Mouse (Mus musculus): ENCODE measurements at regions not wholly inside any gene's neighbourhood (a gene's known extent, or its start where the extent isn't known, plus 50 kb on each side); places are given as distances from the start of the nearest gene placed in this dataset.

- DNase-seq, result no peak
These were observed 376.8 kb downstream of the Otol1 start for GRCm38 (mm10) chr3:70384235-70384634.

GRCm38 (mm10) chr3:70385961-70386360 lies 378.5 kb downstream of the Otol1 start:
- no peak for DNase-seq

DNA sequence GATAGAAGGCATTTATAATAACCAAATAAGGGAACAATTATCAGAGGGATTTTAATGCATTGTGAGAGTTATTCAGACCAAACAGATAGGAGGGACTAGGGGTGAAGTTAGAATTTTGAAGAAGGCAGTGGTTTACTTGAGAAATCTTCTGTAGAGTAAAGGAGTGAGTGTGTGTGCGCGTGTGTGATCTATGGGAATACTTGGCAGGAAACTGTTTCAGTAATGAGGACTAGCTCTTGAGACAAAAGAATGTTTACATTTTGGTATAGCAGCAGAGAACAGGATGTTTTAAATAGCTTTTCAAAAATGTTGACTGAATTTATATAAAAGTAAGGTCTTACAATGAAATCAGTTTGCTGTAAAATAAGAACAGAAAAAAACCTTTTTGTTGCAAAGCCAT lies 393.8 kb downstream of the Otol1 start:
- DNase-seq, result no peak

GRCm38 (mm10) chr3:70406571-70406970 lies 399.2 kb downstream of the Otol1 start:
- DNase-seq, result peak; percentile 3

DNA sequence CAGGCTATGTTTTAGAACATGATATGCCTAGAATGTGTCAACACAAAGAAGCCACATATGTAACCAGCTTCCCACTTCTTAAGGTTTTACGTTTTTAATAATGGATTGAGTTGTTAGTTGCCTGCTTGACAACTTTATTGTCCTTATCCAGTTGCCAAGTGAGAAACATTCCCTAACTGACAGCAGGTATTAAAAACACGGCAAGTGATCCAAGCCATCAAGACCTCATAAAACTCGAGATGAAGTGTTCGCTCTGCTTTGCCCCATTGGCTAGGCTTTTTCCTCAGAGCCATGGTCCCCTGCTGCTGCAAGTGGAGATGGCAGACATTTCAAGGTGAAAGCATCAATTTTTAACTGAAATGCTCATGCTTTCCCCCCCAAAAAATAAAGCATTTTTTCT lies 410.9 kb downstream of the Otol1 start:
- DNase-seq, result no peak

- no peak for DNase-seq
These were observed 414.6 kb downstream of the Otol1 start for GRCm38 (mm10) chr3:70422016-70422415.

DNA sequence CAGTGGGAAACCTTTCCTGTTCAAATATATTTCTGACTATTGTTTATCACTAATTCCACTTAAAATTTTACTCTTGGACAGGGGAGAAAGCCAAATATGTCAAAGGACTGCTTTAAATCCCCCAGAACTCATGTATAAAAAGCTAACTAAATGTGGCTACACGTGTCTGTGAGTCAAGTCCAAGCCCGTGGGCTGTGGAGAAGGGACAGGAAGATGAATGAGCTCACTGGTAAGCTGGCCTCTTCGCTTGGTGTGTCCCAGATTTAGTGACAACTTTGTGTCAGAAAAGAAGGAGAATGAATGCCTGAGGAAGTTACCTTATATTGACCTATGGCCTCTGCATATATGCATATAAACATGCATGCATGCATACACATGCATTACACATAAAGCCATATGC lies 415.3 kb downstream of the Otol1 start:
- DNase-seq, result no peak

GRCm38 (mm10) chr3:70436671-70437070 lies 429.3 kb downstream of the Otol1 start:
- no peak for DNase-seq

DNA sequence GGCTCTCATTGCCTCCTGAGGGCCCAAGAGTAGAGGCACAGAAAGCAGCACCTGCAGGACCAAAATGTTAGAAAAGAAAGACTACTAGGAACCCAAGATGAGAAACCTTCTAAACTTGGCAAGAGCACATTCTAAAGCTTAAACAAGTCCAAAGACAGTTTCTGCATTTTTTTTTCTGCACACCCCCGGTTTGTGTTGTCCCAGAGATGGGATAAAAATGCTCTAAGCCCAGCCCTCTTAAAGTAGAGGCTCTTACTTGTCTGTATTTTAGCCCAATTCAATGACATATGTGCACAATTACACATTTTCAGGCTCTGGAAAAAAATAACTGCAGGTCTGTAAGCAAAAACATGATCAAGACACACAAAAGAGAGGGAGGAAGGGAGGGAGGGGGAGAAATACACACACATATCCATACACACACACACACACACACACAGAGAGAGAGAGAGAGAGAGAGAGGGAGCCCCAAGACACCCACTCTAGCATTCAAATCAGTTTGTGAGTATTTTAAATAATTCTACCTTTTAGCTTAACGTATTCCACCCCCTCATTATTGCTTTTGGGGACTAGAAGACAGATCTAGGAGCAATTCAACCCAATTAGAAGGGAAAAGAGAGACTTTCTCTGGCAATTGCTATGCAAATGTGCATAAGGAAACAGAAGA lies 449.9 kb downstream of the Otol1 start:
- DNase-seq, result no peak

DNA sequence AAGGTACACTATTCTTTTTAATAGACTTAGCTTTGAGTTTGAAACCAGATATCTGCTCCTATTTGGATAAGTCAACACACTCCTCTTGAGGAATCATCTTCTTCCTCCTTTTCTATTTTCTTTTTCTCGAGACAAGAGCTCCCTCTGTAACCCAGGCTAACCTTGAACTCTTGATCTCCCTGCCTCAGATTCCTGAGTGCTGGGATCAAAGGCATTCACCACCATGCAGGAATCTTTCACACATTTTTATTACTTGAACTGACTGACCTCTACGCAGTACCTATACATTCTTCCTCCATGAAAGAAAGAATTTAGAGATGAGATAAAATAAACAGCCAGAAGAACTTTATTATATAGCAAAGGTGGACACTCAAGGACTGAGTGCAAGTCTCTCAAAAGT lies 453.4 kb downstream of the Otol1 start:
- no peak for DNase-seq

DNA sequence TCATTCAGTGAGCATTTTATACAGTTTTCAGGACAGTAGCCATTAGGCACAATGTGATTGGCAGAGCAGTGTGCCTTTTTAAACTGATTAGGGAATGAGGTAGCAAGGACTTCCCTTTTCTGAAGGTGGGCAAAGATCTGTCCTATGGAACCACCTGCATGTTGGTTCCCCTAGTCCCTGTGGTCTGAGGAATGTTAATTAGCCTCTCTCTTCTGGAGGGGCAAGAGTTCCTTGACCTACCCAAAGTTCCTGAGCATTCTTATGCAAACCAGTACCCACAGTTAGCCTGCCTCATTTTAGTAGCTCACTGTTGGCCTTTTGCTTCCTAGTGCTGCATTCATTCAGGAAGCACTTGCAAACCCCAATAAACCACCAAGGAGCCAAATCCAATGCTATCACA lies 455.8 kb downstream of the Otol1 start:
- no peak for DNase-seq

DNA sequence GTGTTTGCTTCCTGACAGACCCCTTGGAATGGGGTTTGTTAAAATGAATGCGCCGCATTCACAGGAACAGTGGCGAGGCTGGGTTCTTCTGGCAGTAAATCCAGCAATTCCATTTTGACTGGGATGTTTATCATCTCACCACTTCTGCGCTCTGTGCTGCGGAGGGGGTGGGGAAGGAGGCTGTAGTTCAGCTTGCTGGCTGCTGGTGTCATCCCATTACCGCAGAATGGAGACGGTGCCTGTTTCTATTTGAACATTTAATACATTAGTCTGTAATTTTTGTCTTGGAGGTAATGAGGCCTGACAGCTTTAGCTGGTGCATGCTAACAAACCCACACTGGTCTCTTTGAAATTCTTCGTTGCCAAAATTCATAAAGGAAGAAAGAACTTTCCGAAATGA lies 475.1 kb downstream of the Otol1 start:
- DNase-seq, result peak; percentile 7

DNA sequence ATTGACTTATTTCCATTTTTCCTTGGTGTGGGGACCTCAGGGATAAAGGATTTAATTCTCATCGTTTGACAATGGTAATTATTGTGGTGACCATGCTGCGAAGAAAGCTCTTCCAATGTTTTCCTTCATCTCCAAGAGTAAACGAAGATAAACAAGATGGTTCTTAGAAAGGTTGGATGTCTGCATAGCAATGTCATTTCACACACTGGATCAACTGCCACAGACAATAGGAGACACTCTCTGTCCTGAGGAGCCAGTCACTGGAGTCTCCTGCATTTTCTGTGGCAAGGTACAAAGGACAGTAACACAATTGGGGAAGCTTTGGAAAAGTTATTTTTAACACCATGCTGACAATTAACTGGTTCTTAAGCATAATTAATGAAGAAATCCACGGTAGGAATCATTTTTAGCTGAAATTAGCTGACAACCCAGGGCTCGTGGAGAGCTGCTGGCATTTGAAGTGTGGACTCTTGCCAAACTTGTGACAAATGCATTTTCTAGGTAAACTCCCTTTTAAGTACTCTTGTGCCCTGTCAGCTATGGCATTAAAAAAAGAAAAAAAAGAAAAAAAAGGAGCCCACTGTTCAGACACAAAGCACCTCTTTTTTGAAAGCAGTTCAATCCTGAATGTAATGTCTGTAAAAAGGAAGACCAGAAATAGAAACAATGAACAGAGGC lies 475.8 kb downstream of the Otol1 start:
- DNase-seq, result no peak

DNA sequence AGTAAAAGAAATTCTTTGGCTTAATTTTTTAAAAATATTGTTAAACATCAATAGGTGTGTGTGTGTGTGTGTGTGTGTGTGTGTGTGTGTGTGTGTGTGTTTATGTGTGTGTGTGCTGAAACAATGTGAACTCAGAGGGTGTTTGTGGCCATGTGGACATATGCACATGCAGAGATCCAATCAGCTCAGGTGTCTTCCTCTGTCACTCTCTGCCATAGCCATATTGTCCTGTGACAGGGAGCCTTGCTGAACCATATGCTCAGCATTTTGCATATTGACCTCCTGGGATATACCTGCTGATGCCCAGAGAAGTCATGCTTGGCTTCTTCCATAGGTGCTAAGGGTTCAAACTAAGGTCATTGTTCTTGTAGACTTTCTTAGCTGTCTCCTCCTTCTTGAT lies 489.0 kb downstream of the Otol1 start:
- DNase-seq, result no peak

GRCm38 (mm10) chr3:70500245-70500858 lies 492.9 kb downstream of the Otol1 start:
- DNase-seq, result no peak

DNA sequence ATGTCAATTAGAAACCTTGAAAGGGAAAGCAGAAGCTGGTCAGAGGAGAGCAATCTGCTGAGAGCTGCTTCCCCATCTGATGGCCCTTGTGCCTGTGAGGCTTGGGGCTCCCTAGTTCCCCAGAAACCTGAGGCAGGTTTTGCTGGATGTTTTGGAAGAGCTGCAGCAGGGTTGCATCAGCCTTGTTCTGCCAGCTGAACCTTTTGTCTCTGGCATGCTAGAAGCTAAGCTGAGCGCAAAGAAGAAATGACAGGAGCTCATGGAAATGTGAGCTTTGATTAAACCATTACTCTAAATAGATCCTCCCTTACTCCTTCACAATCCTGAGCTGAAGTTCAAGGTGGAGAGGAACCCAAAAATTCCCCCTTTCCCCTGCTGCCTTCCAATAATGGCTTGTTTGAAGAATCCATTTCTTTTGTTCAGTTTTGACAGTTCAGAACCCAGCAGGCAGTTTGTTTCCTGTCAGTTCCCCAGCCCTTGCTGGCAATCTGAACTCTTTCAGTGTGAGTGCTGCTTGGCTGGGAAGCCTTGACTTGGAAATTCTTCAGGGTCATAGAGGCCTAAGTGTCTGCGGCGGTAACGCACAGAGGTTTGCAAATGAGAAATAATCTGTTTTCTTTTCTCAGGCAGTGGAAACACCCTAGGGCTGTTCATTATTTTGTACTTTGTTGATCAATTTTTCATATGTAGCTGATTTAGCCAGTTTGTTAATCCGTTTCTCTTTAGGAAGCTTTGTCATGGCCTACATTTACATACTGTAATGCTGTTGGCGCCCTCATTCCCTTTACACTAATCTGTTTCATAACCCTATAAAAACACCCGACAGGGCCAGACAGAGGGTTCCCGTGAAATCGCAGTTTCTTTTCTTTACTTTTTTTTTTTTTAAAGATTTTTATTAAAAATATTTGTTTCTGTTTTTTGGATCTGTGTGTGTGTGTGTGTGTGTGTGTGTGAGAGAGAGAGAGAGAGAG lies 493.9 kb downstream of the Otol1 start:
- DNase-seq, result no peak

DNA sequence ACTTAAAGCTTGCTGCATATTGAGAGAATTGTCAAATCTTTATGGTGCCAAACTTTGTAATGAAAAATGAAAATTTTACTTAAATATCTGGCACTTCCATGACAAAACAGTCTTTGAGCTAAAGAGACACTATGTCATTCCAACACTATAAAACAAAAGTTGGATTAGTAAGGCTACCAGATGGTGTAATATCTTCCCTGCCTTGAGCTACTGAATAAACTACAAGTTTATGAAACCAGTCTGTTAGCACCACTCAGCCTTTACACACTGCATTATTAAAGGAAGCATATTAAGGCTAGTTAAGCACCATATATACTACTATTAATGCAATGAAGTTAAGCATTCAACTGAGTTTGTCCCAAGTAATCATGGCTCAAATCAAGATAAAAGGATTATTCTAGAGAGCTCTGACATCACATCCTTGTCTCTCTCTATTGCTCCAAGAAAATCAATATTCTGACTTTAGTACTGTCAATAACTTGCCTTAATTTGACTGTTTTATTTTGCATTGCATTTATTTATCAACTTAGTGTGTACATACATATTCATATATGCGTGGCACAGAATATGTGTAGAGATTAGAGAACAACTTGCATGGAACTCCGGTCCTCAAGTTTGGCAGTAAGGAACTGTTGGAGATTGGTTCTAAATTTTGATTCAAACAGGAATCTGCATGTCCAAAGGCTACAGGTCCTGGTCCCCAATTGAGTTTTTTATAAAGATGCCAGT lies 526.3 kb downstream of the Otol1 start:
- DNase-seq, result no peak

GRCm38 (mm10) chr3:70535084-70535483 lies 527.7 kb downstream of the Otol1 start:
- no peak for DNase-seq

- no peak for DNase-seq
These were observed 536.5 kb downstream of the Otol1 start for GRCm38 (mm10) chr3:70543911-70544310.

DNA sequence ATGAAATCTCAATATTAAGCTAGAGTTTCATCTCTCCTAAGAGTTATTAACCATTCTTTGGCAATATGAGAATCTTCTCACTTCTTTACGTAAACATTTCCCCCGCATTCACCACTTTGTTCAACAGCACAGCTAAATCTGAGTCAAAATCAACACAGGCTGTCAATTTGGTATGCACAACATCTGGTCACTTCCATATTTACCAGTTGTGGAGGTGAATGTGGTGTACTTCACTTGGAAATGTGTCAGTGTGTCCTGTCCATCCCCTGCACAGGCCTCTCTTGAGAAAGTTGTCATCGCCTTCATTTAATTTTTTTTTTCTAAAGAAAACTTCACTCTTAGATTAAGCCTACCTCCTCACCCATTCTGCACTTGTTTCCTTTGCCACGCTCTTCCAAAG lies 550.4 kb downstream of the Otol1 start:
- DNase-seq, result no peak

DNA sequence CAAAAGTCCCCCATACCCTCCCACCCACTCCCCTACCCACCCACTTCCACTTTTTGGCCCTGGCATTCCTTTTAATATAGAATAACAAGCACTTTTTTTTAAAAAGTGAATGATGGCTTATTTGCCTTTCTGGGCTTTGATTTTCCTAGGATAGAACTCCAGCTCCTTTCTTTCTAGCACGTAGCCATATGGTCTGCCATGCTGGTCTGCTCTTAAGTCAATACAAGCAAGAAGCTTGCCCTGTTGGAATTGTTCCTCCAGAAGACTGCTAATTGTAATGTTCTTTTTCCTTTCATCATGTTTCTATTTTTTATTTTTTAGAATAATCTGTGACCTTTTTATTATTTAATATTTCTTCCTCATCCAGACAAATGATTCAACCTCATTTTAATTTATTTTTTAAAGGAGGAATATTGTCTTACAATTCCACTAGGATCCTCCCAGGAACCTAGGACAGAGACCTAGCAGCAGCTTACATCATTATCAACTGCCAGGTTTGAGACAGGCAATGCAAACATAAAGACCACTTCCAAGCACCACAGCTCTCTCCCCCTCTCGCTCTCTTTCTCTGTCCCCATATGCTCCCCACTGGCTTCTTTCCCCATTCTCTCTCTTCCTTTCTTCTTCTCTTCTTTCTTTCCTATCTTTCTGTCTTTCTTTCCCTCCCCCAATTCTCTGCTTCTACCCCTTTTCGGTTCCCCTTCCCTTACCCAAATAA lies 558.9 kb downstream of the Otol1 start:
- DNase-seq, result no peak

GRCm38 (mm10) chr3:70594785-70595184 lies 587.4 kb downstream of the Otol1 start:
- no peak for DNase-seq
